Mouse (Mus musculus) adrenal gland, postnatal 36 days (tissue): ENCODE measurements around the gene Hps1. TPM values are rescaled to one million over a fixed set of nuclear protein-coding genes. Genes with fewer than 3 reads are reported as not detected.

Source experiments
- DNase-seq, 2 experiments: peaks; one replicate each; pipeline ENCODE4 v3.0.0; 2021; ENCODE audit warnings: mixed read lengths in 1 of 2
- total RNA-seq, 2 experiments: library from RNA; stranded (reverse); gene quantifications; 2 replicates each; pipeline ENCODE4 v1.2.3; 2021

The Hps1 gene
- total RNA-seq, 2 experiments from 2014 or later = 22.0 to 28.3 TPM

DNA sequence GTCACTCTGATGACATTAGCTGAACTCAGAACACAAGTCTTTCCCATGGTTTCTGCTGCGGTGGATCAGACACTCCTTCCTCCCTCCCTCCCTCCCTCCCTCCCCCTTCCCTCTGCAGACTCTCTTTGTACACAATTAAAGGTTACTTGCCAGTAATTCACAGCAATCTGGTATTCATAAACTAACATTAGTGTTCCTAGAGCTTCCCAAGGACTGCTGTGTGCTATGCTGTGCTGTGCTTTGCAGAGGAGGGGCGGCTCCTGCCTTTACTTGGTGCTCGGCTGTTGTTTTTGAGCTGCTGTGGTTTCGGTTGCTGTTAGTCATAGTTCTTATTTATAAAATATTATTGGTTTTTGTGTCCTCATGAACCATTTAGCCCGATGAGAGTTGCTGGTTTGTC, 62.1 kb downstream of the Hps1 start:
- DNase-seq = no peak

DNA sequence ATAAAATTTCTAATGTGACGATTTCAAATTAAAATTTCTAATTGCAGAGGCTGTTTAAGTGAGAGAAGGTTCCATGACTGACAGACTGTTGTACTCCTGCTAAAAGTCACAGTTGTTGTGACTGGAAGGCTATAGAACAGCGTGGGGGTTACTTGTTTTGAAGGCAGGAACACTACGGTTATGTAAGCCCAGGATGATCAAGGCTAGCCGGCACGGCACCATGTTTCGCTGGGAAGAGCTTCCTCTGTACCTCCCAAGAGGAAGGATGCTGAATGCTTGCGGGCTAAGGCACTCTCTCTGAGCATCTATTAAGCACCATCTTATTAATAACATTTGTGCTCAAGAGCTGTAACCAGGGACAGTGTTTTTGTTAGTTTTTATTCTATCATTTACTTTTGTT, 63.3 kb downstream of the Hps1 start:
- no peak for DNase-seq

DNA sequence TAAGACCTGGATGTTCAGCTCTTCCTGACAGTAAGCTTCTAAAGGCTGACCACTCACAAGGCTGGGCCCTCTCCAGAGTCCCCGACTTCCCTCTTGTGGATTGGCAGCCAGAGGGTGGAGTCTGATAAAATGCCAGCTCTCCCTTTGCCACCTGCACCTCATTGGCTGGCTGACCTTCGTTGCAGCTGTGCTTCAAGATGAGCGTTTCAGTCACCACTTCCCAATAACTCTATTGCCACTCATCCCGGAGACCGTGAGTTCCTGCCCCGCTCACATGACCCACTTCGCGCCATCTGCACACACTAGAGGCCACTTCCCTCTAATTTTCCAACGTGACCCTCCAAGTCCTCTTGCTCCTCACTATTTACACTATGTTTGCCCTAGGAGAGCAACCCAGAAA, 66.0 kb downstream of the Hps1 start:
- DNase-seq = no peak

Other genes starting within 250 kb of the Hps1 start
- 1 to 10 TPM; 1.4 to 2.0 TPM for gene Loxl4, start 167.2 kb downstream of the Hps1 start, total RNA-seq
- 10 to 100 TPM; 32.8 to 33.3 TPM for gene Pyroxd2, start 27.2 kb downstream of the Hps1 start, total RNA-seq